Mouse (Mus musculus): Measurements from ENCODE around the gene Dysf. TPM values are rescaled to one million over a fixed set of nuclear protein-coding genes. Genes with fewer than 3 reads are reported as not detected.
"Not testable (repeated sequence)": the region's sequence is repeated elsewhere in the genome, so short reads cannot be mapped to it uniquely, and the experiment has no call there.

Dysf gene
- total and polyA plus RNA-seq, 3 experiments, result 51.1 to 100 (median 87.4) TPM

GRCm38 (mm10) chr6:84009915-84010302, 1.5 kb downstream of the Dysf start:
- no peaks in the 10 kb centered on the region for H3K36me3 ChIP-seq (ENCODE audit: control insufficient read depth, insufficient read depth, low read length)
- WGBS, result 50% methylated on average over 4 of the region's 4 CpGs
- peak overlapping the region; percentile 14 for H3K9ac ChIP-seq (ENCODE audit: low read depth, low read length)
- peaks cover 6% of the 10 kb centered on the region; the same call in 1 of the 2 replicates for H3K4me1 ChIP-seq (ENCODE audit: control insufficient read depth, insufficient read depth, low read length)
- peak overlapping the region; percentile 84 for H3K27ac ChIP-seq
- H3K79me2 ChIP-seq (replicated peaks; ENCODE audit: control insufficient read depth, insufficient read depth, low read length), result no peaks in the 10 kb centered on the region
- TF ChIP-seq CTCF (IDR thresholded peaks at IDR 0.05), result no peak
- no peak for TF ChIP-seq POLR2A (IDR thresholded peaks at IDR 0.05; ENCODE audit: insufficient read depth, low read depth, low read length)
- no peak for TF ChIP-seq EP300 (IDR thresholded peaks at IDR 0.05; ENCODE audit: insufficient read depth, low read depth, low read length)
- peak in 1 of 2 experiments; percentile 22 for DNase-seq
- H3K4me3 ChIP-seq, result peak overlapping the region; percentile 32
- H3K27me3 ChIP-seq (ENCODE audit: control insufficient read depth, insufficient read depth, low read length), result no peaks in the 10 kb centered on the region
- intact Hi-C loops (cut with DNase I), result no loop called here

GRCm38 (mm10) chr6:84010303-84011225, 2.2 kb downstream of the Dysf start:
- H3K4me3 ChIP-seq, result no peak overlapping the region; the same call in 1 of the 2 replicates
- 31% methylated on average over 8 of the region's 8 CpGs for WGBS

GRCm38 (mm10) chr6:84014961-84015683, 6.7 kb downstream of the Dysf start:
- peak; percentile 55 to 60 for DNase-seq
- Histone ChIP-seq H3K4me1 (ENCODE audit: control insufficient read depth, insufficient read depth, low read length) (peaks cover 16% of the 10 kb centered on the region), H3K27ac (peak overlapping the region; percentile 23)
- intact Hi-C loops (cut with DNase I); H3K9ac ChIP-seq (ENCODE audit: low read depth, low read length); H3K27me3 ChIP-seq (ENCODE audit: control insufficient read depth, insufficient read depth, low read length); H3K79me2 ChIP-seq (replicated peaks; ENCODE audit: control insufficient read depth, insufficient read depth, low read length); H3K4me3 ChIP-seq; H3K36me3 ChIP-seq (ENCODE audit: control insufficient read depth, insufficient read depth, low read length): not testable (repeated sequence)
- 24% methylated on average over 4 of the region's 4 CpGs for WGBS
- TF ChIP-seq CTCF (IDR thresholded peaks at IDR 0.05) (peak; percentile 65), EP300 (IDR thresholded peaks at IDR 0.05; ENCODE audit: insufficient read depth, low read depth, low read length) (0 out of 2 replicates have a peak, but pooled peaks have one; percentile 15)

More at GRCm38 (mm10) chr6:84010303-84011225, 2.2 kb downstream of the Dysf start:
- peak; percentile 75 to 84 for DNase-seq
- peaks cover 7% of the 10 kb centered on the region for H3K4me1 ChIP-seq (ENCODE audit: control insufficient read depth, insufficient read depth, low read length)
- H3K36me3 ChIP-seq (ENCODE audit: control insufficient read depth, insufficient read depth, low read length), result no peaks in the 10 kb centered on the region
- intact Hi-C loops (cut with DNase I), result no loop called here
- H3K9ac ChIP-seq (ENCODE audit: low read depth, low read length), result peak overlapping the region; percentile 18
- H3K27me3 ChIP-seq (ENCODE audit: control insufficient read depth, insufficient read depth, low read length), result no peaks in the 10 kb centered on the region
- peak overlapping the region; percentile 84 for H3K27ac ChIP-seq
- TF ChIP-seq EP300 (IDR thresholded peaks at IDR 0.05; ENCODE audit: insufficient read depth, low read depth, low read length) (peak; percentile 89), CTCF (IDR thresholded peaks at IDR 0.05) (no peak), POLR2A (IDR thresholded peaks at IDR 0.05; ENCODE audit: insufficient read depth, low read depth, low read length) (0 out of 2 replicates have a peak, but pooled peaks have one; percentile 53)
- no peaks in the 10 kb centered on the region for H3K79me2 ChIP-seq (replicated peaks; ENCODE audit: control insufficient read depth, insufficient read depth, low read length)

GRCm38 (mm10) chr6:84016851-84017250, 8.5 kb downstream of the Dysf start:
- Histone ChIP-seq H3K4me3 (no peak overlapping the region), H3K9ac (ENCODE audit: low read depth, low read length) (no peak overlapping the region), H3K36me3 (ENCODE audit: control insufficient read depth, insufficient read depth, low read length) (peaks cover 2% of the 10 kb centered on the region; the same call in 1 of the 2 replicates), H3K27ac (no peak overlapping the region), H3K27me3 (ENCODE audit: control insufficient read depth, insufficient read depth, low read length) (no peaks in the 10 kb centered on the region), H3K4me1 (ENCODE audit: control insufficient read depth, insufficient read depth, low read length) (peaks cover 15% of the 10 kb centered on the region), H3K79me2 (replicated peaks; ENCODE audit: control insufficient read depth, insufficient read depth, low read length) (peaks cover 3% of the 10 kb centered on the region)
- DNase-seq, result no peak
- WGBS, result 93% methylated on average over 7 of the region's 7 CpGs
- intact Hi-C loops (cut with DNase I), result no loop called here
- TF ChIP-seq POLR2A (IDR thresholded peaks at IDR 0.05; ENCODE audit: insufficient read depth, low read depth, low read length) (no peak), EP300 (IDR thresholded peaks at IDR 0.05; ENCODE audit: insufficient read depth, low read depth, low read length) (no peak), CTCF (IDR thresholded peaks at IDR 0.05) (no peak)

GRCm38 (mm10) chr6:84017392-84017791, 9.0 kb downstream of the Dysf start:
- H3K27ac ChIP-seq, result no peak overlapping the region
- intact Hi-C loops (cut with DNase I), result no loop called here
- no peak for DNase-seq
- no peaks in the 10 kb centered on the region for H3K27me3 ChIP-seq (ENCODE audit: control insufficient read depth, insufficient read depth, low read length)
- no peak overlapping the region for H3K4me3 ChIP-seq
- H3K9ac ChIP-seq (ENCODE audit: low read depth, low read length), result no peak overlapping the region
- 46% methylated on average over 3 of the region's 3 CpGs for WGBS
- H3K4me1 ChIP-seq (ENCODE audit: control insufficient read depth, insufficient read depth, low read length), result peaks cover 18% of the 10 kb centered on the region
- H3K79me2 ChIP-seq (replicated peaks; ENCODE audit: control insufficient read depth, insufficient read depth, low read length), result peaks cover 3% of the 10 kb centered on the region
- TF ChIP-seq CTCF (IDR thresholded peaks at IDR 0.05) (peak; percentile 38), EP300 (IDR thresholded peaks at IDR 0.05; ENCODE audit: insufficient read depth, low read depth, low read length) (no peak)
- H3K36me3 ChIP-seq (ENCODE audit: control insufficient read depth, insufficient read depth, low read length), result peaks cover 2% of the 10 kb centered on the region; the same call in 1 of the 2 replicates

All from heart, adult 2 months (tissue).